8 mouse cellular contexts compared by ENCODE assay signal in the genomic region with DNA sequence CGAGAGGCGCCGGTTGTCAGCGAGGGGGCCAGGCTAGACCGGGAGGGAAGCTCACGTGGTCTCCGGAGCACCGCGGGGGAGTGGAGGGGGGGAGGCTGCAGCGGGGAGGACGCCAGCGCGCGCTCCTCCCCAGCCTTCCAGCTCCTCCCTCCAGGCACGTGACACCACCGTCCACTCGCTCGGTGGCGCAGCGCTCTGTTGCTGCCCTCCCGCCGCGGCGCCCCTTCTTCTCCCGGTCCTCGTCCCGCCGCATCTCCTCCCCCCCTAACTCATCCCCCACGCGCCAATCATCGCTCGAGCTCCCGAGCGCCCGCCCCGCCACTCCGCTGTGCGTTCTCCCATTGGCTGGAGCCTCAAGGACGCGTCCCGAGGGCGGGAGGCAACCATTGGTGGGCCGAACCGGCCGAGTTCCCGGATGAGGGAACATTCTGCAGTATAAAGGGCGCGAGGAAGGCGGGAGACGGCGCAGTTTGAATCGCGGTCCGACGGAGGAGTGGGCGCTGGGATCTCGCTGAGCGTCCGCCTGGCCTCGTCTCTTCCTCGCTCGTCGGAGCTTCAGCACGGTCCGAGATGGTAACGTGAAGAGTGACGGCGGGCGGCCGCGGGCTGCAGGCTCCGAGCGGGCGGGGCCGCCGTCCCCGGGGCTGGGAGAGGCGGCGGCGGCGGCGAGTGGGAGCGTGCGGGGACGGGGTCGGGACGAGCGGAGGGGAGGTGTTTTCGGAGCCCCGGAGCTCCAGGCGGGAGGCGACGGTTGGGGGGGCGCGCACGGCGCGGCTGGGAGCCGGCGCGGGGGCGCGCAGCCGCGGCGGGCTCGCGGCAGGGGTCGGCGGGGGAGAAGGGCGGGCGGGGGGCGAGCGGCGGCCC. TPM values are rescaled to one million over a fixed set of nuclear protein-coding genes. Genes with fewer than 3 reads are reported as not detected.
DNase-seq lines count a peak whose midpoint lies in the region; ATAC-seq lines count a peak whose summit lies in the region.

H2afz (plus strand) TSS at position 364 of the 864 bp plus-strand sequence.

- H3K4me1 ChIP-seq in intestine, embryonic 14.5 days (replicated peaks; ENCODE audit: control insufficient read depth, insufficient read depth, low read length): peaks cover 9% of the 10 kb centered on the region; the same call in 1 of the 2 replicates

- under 1% methylated on average over 76 of the region's 115 CpGs for WGBS in intestine, embryonic 14.5 days

- ATAC-seq in intestine, embryonic 14.5 days (replicated peaks; ENCODE audit: low FRiP score, low TSS enrichment, low read depth): peak; percentile 92

- no peaks in the 10 kb centered on the region for H3K9me3 ChIP-seq in intestine, embryonic 14.5 days (ENCODE audit: control insufficient read depth, low read length)

- H3K36me3 ChIP-seq in intestine, embryonic 14.5 days (ENCODE audit: control insufficient read depth, insufficient read depth, low read length): peaks cover 11% of the 10 kb centered on the region; the same call in 1 of the 2 replicates

- H3K27ac ChIP-seq in intestine, embryonic 14.5 days (ENCODE audit: low read depth): peak within 1 kb of the TSS; percentile 96

- no peaks in the 10 kb centered on the region for H3K27me3 ChIP-seq in intestine, embryonic 14.5 days (replicated peaks; ENCODE audit: control insufficient read depth, insufficient read depth, low read length)

- peak within 1 kb of the TSS; percentile 57 for H3K4me2 ChIP-seq in intestine, embryonic 14.5 days (ENCODE audit: low read length)

- DNase-seq in adrenal gland, adult (ENCODE audit: inconsistent age in 2 of 2, low spot score in 1 of 2): peak; percentile 99
- DNase-seq in embryo, embryonic 10.5 days (ENCODE audit: low spot score): peak; percentile 99
- peak; percentile 98 for DNase-seq in gastrocnemius, postnatal 25 days
- DNase-seq in intestine, embryonic 14.5 days (ENCODE audit: low spot score): peak; percentile 98
- peak; percentile 98 to 99 for DNase-seq in left cerebral cortex, postnatal 14 days (ENCODE audit: low spot score in 2 of 2)
- DNase-seq in mesoderm, embryonic 11.5 days (ENCODE audit: low read depth, low spot score): peak; percentile 98
- peak; percentile 96 to 97 for DNase-seq in right cerebral cortex, postnatal 36 days (ENCODE audit: low spot score in 2 of 2)
- peak; percentile 98 for DNase-seq in yolk sac, embryonic 10.5 days (ENCODE audit: low spot score)

- peak within 1 kb of the TSS; percentile 97 for H3K9ac ChIP-seq in intestine, embryonic 14.5 days (ENCODE audit: low read length)

- intact Hi-C loops in left cerebral cortex, postnatal 14 days (cut with DNase I): loop anchor here (2.0 to 5.0 kb wide), 2 partner anchors 54 to 82 kb away; partner anchors contain the start of gene Lamtor3

- H3K4me3 ChIP-seq in intestine, embryonic 14.5 days (ENCODE audit: low read depth, low read length): peak within 1 kb of the TSS; percentile 80

RNA-seq across cellular contexts. Expression of gene H2afz, which starts in this region (rescaled TPM):
- 10 to 100 TPM; 73.1 to 80.4 TPM for total RNA-seq in gastrocnemius, postnatal 25 days (2021)
- 1,744 and 1,778 TPM in 2 replicates for polyA plus RNA-seq in intestine, embryonic 14.5 days (2014; fragmentation: Nextera tagmentation; extraction: Ambion mirVana)
- total RNA-seq in left cerebral cortex, postnatal 14 days (2021): 100 to 1,000 TPM; 169 to 177 TPM

Comparison
In these comparisons a context has a peak if more than half of its experiments do, and no peak if none do; other contexts are left out.
1. Peak in every context shown above with its lines: DNase-seq, ATAC-seq, H3K4me3 ChIP-seq and H3K27ac ChIP-seq.